Mouse (Mus musculus) C2C12 (cell line): Measurements from ENCODE around the gene Cd276. TPM values are rescaled to one million over a fixed set of nuclear protein-coding genes. Genes with fewer than 3 reads are reported as not detected.

Source experiments
- H3K27me3 ChIP-seq: one replicate; pipeline ENCODE4 v1.6.1; 2011; ENCODE audit not compliant: control insufficient read depth, insufficient read depth, insufficient read length
- H3K36me3 ChIP-seq: one replicate; pipeline ENCODE4 v1.6.1; 2011; ENCODE audit not compliant: control insufficient read depth, insufficient read depth
- H3K4me3 ChIP-seq: one replicate; pipeline ENCODE4 v1.5.1; 2011; ENCODE audit warnings: mild to moderate bottlenecking, control low read depth; ENCODE audit not compliant: poor library complexity, insufficient read depth, severe bottlenecking
- H3K79me2 ChIP-seq: one replicate; pipeline ENCODE4 v1.6.1; 2011; ENCODE audit not compliant: control insufficient read depth, insufficient read depth
- H3K79me3 ChIP-seq: one replicate; pipeline ENCODE4 v1.6.1; 2011; ENCODE audit warnings: low read depth, control low read depth
- H3ac ChIP-seq: one replicate; pipeline ENCODE3; 2011; ENCODE audit warnings: low read depth; ENCODE audit not compliant: control insufficient read depth, insufficient read length
- CEBPB ChIP-seq: IDR thresholded peaks from one replicate; pipeline ENCODE4 v1.6.1; 2011; ENCODE audit warnings: low read depth, mild to moderate bottlenecking, control low read depth, moderate library complexity
- CTCF ChIP-seq: IDR thresholded peaks from one replicate; pipeline ENCODE4 v1.5.1; 2011; ENCODE audit not compliant: control insufficient read depth, insufficient read depth, insufficient read length
- FOSL1 ChIP-seq: IDR thresholded peaks from one replicate; pipeline ENCODE4 v1.8.0; 2011; ENCODE audit warnings: mild to moderate bottlenecking, low read length; ENCODE audit not compliant: poor library complexity, insufficient read depth, severe bottlenecking
- MAX ChIP-seq: IDR thresholded peaks from one replicate; pipeline ENCODE4 v1.6.1; 2011; ENCODE audit warnings: mild to moderate bottlenecking, control low read depth
- MYOD1 ChIP-seq: IDR thresholded peaks from one replicate; pipeline ENCODE4 v1.6.1; 2011; ENCODE audit warnings: low read depth; ENCODE audit not compliant: control insufficient read depth, insufficient read length
- MYOG ChIP-seq: IDR thresholded peaks from one replicate; pipeline ENCODE4 v1.6.1; 2011; ENCODE audit not compliant: control insufficient read depth, insufficient read length; ENCODE audit errors: extremely low read depth
- USF1 ChIP-seq: IDR thresholded peaks from one replicate; pipeline ENCODE4 v1.6.1; 2011; ENCODE audit warnings: low read depth, mild to moderate bottlenecking, control low read depth, moderate library complexity
- polyA plus RNA-seq: library from polyadenylated mRNA; unstranded; fragments of >200 nt; fragmentation: generic; extraction: Trizol; gene quantifications from one replicate; pipeline ENCODE4 v1.2.1, GENCODE M21; 2012; ENCODE audit warnings: missing spikeins

Cd276 gene
- polyA plus RNA-seq, 1 experiment = 28.8 TPM

- Histone ChIP-seq H3K36me3 (peaks cover 4% of the 10 kb centered on the region), H3K4me3 (peak overlapping the region; percentile 64), H3ac (peak overlapping the region; percentile 73), H3K27me3 (no peaks in the 10 kb centered on the region), H3K79me2 (peaks cover 54% of the 10 kb centered on the region), H3K79me3 (peaks cover 32% of the 10 kb centered on the region)
- TF ChIP-seq MYOG (no peak), USF1 (no peak), FOSL1 (no peak), MYOD1 (no peak), CEBPB (no peak), MAX (no peak), CTCF (no peak)
Observed at GRCm38 (mm10) chr9:58554056-58554907, 955 bp downstream of the Cd276 start.

GRCm38 (mm10) chr9:58552083-58552482, 3.2 kb downstream of the Cd276 start:
- TF ChIP-seq FOSL1 (peak; percentile 23), MYOG (no peak)
- peaks cover 4% of the 10 kb centered on the region for H3K36me3 ChIP-seq
- H3K79me3 ChIP-seq = peaks cover 32% of the 10 kb centered on the region
- H3K27me3 ChIP-seq = no peaks in the 10 kb centered on the region
- H3K79me2 ChIP-seq = peaks cover 65% of the 10 kb centered on the region
- no peak overlapping the region for H3K4me3 ChIP-seq
- H3ac ChIP-seq = no peak overlapping the region

GRCm38 (mm10) chr9:58550928-58551327, 4.3 kb downstream of the Cd276 start:
- Histone ChIP-seq H3ac (no peak overlapping the region), H3K79me2 (peaks cover 74% of the 10 kb centered on the region), H3K36me3 (peaks cover 4% of the 10 kb centered on the region), H3K79me3 (peaks cover 38% of the 10 kb centered on the region), H3K4me3 (no peak overlapping the region), H3K27me3 (no peaks in the 10 kb centered on the region)
- TF ChIP-seq FOSL1 (no peak), CTCF (no peak), USF1 (no peak), MAX (no peak), MYOG (no peak), MYOD1 (no peak), CEBPB (no peak)

- TF ChIP-seq CEBPB = no peak
- no peak for TF ChIP-seq MYOG
- no peak for TF ChIP-seq USF1
- no peak for TF ChIP-seq MAX
- no peak for TF ChIP-seq FOSL1
- no peak for TF ChIP-seq CTCF
- no peak for TF ChIP-seq MYOD1
- Histone ChIP-seq H3K27me3 (no peaks in the 10 kb centered on the region), H3K36me3 (peaks cover 4% of the 10 kb centered on the region), H3K79me3 (peaks cover 46% of the 10 kb centered on the region), H3K79me2 (peaks cover 86% of the 10 kb centered on the region), H3ac (no peak overlapping the region), H3K4me3 (no peak overlapping the region)
Observed at GRCm38 (mm10) chr9:58549694-58550093, 5.5 kb downstream of the Cd276 start.

GRCm38 (mm10) chr9:58548897-58549296, 6.3 kb downstream of the Cd276 start:
- TF ChIP-seq CEBPB = no peak
- TF ChIP-seq FOSL1 = no peak
- peak; percentile 40 for TF ChIP-seq MAX
- TF ChIP-seq MYOD1 = peak; percentile 11
- peaks cover 40% of the 10 kb centered on the region for H3K79me3 ChIP-seq
- peaks cover 4% of the 10 kb centered on the region for H3K36me3 ChIP-seq
- no peaks in the 10 kb centered on the region for H3K27me3 ChIP-seq
- H3K4me3 ChIP-seq = no peak overlapping the region
- H3ac ChIP-seq = no peak overlapping the region
- H3K79me2 ChIP-seq = peaks cover 84% of the 10 kb centered on the region
